Mouse (Mus musculus) C2C12 (cell line): ENCODE data around the gene Ggta1. TPM values are rescaled to one million over a fixed set of nuclear protein-coding genes. Genes with fewer than 3 reads are reported as not detected.
A peak's percentile ranks its signal among the peaks of the same experiment; 100 is the strongest.

Experiments used
- H3K27me3 ChIP-seq: one replicate; pipeline ENCODE4 v1.6.1; 2011; ENCODE audit not compliant: control insufficient read depth, insufficient read depth, insufficient read length
- H3K36me3 ChIP-seq: one replicate; pipeline ENCODE4 v1.6.1; 2011; ENCODE audit not compliant: control insufficient read depth, insufficient read depth
- H3K4me3 ChIP-seq: one replicate; pipeline ENCODE4 v1.5.1; 2011; ENCODE audit warnings: mild to moderate bottlenecking, control low read depth; ENCODE audit not compliant: poor library complexity, insufficient read depth, severe bottlenecking
- H3K79me2 ChIP-seq: one replicate; pipeline ENCODE4 v1.6.1; 2011; ENCODE audit not compliant: control insufficient read depth, insufficient read depth
- H3K79me3 ChIP-seq: one replicate; pipeline ENCODE4 v1.6.1; 2011; ENCODE audit warnings: low read depth, control low read depth
- H3ac ChIP-seq: one replicate; pipeline ENCODE3; 2011; ENCODE audit warnings: low read depth; ENCODE audit not compliant: control insufficient read depth, insufficient read length
- CEBPB ChIP-seq: IDR thresholded peaks from one replicate; pipeline ENCODE4 v1.6.1; 2011; ENCODE audit warnings: low read depth, mild to moderate bottlenecking, control low read depth, moderate library complexity
- CTCF ChIP-seq: IDR thresholded peaks from one replicate; pipeline ENCODE4 v1.5.1; 2011; ENCODE audit not compliant: control insufficient read depth, insufficient read depth, insufficient read length
- FOSL1 ChIP-seq: IDR thresholded peaks from one replicate; pipeline ENCODE4 v1.8.0; 2011; ENCODE audit warnings: mild to moderate bottlenecking, low read length; ENCODE audit not compliant: poor library complexity, insufficient read depth, severe bottlenecking
- MAX ChIP-seq: IDR thresholded peaks from one replicate; pipeline ENCODE4 v1.6.1; 2011; ENCODE audit warnings: mild to moderate bottlenecking, control low read depth
- MYOD1 ChIP-seq: IDR thresholded peaks from one replicate; pipeline ENCODE4 v1.6.1; 2011; ENCODE audit warnings: low read depth; ENCODE audit not compliant: control insufficient read depth, insufficient read length
- MYOG ChIP-seq: IDR thresholded peaks from one replicate; pipeline ENCODE4 v1.6.1; 2011; ENCODE audit not compliant: control insufficient read depth, insufficient read length; ENCODE audit errors: extremely low read depth
- USF1 ChIP-seq: IDR thresholded peaks from one replicate; pipeline ENCODE4 v1.6.1; 2011; ENCODE audit warnings: low read depth, mild to moderate bottlenecking, control low read depth, moderate library complexity
- polyA plus RNA-seq: library from polyadenylated mRNA; unstranded; fragments of >200 nt; fragmentation: generic; extraction: Trizol; gene quantifications from one replicate; pipeline ENCODE4 v1.2.1, GENCODE M21; 2012; ENCODE audit warnings: missing spikeins

Ggta1 gene
- polyA plus RNA-seq, 1 experiment: 7.1 TPM

GRCm38 (mm10) chr2:35495486-35496278, 32.7 kb upstream of the Ggta1 start:
- Histone ChIP-seq H3K27me3 (no peaks in the 10 kb centered on the region), H3K4me3 (no peak overlapping the region), H3K79me2 (no peaks in the 10 kb centered on the region), H3ac (no peak overlapping the region), H3K36me3 (no peaks in the 10 kb centered on the region), H3K79me3 (no peaks in the 10 kb centered on the region)
- TF ChIP-seq CEBPB (peak; percentile 14), USF1 (peak; percentile 47), MYOG (no peak), MYOD1 (no peak)

DNA sequence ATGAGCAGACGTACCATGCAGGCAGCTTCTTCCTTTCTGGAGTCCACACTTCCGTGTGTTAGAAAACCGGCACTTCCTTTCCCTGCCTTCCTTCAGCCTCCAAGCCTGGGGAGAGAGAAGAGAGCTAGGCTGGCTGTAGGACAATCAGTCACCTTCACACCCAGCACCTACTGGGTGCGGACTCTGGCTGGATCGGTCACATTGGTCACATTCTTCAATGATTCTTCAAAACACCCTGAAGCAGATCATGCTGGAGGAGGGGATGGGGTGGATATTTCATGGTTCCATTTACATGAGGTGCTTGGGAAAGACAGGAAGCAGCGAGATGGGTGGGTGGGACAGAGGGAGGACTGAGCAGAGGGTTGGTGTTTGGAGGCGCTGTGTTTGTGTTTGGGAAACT, 30.5 kb upstream of the Ggta1 start:
- H3K79me3 ChIP-seq: no peaks in the 10 kb centered on the region
- H3K36me3 ChIP-seq: no peaks in the 10 kb centered on the region
- H3K4me3 ChIP-seq: no peak overlapping the region
- TF ChIP-seq CEBPB: no peak
- TF ChIP-seq USF1: no peak
- no peak for TF ChIP-seq MAX
- no peak for TF ChIP-seq MYOG
- TF ChIP-seq CTCF: no peak
- no peak for TF ChIP-seq MYOD1
- no peak for TF ChIP-seq FOSL1
- H3K79me2 ChIP-seq: no peaks in the 10 kb centered on the region
- no peaks in the 10 kb centered on the region for H3K27me3 ChIP-seq
- no peak overlapping the region for H3ac ChIP-seq

DNA sequence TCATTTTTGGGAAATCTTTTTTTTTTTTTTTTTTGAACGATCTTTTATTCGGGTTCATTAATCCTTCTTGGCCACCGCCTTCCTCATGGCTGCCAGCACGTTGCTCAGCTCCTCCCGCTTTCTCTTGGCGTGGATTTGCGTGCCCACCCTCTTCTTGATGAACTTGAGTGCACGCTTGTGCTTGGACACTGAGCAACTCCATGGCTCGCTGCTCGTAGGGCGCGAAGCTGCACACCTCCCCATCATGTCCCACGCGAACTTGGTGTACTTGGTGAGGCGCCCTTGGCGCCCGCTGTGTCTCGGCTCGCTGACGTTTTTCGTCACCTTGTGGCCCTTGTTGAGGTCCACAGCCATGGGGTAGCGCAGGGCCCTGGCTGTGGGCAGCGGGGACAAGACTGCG, 28.1 kb upstream of the Ggta1 start:
- no peaks in the 10 kb centered on the region for H3K27me3 ChIP-seq

DNA sequence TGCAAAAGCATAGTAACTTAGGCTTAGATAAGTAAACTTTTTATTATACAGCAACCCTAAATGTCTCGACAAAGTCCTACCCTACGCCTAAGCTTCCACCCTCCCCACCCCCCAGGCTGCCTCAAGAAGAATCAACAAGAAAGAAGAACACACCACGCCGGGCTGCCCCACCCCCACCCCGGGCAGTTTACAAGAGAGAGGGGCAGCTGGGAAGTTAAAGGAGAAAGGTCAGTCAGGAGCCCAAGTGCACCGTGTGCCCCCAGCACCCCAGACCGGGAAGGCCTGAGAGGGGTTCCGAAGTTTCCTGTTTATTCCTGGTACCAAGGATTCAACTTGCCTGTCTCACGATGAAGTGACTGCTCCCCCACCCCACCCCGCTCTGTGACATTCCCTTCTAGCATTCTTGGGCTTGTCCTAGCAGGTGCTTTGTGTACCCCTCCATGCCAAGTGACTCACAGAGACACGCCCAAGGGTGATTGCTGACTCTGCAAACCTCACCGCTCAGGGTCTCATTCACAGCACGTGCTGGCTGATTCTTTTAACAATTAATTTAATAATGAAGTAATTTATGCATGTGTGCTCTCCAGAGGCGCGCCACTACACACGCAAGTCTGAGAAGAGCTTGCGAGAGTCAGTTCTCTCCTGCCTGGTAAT, 27.6 kb upstream of the Ggta1 start:
- Histone ChIP-seq H3K79me2 (no peaks in the 10 kb centered on the region), H3K36me3 (no peaks in the 10 kb centered on the region), H3K79me3 (no peaks in the 10 kb centered on the region), H3ac (no peak overlapping the region), H3K27me3 (no peaks in the 10 kb centered on the region), H3K4me3 (no peak overlapping the region)
- no peak for TF ChIP-seq CEBPB
- TF ChIP-seq MAX: no peak
- TF ChIP-seq FOSL1: no peak
- TF ChIP-seq MYOG: no peak
- no peak for TF ChIP-seq CTCF
- TF ChIP-seq USF1: no peak
- TF ChIP-seq MYOD1: no peak

More for the DNA sequence above, 28.1 kb upstream of the Ggta1 start:
- no peak overlapping the region for H3K4me3 ChIP-seq
- TF ChIP-seq MYOG (no peak), CEBPB (no peak), USF1 (no peak), FOSL1 (no peak), MYOD1 (no peak), MAX (no peak), CTCF (no peak)
- H3K79me3 ChIP-seq: no peaks in the 10 kb centered on the region
- no peaks in the 10 kb centered on the region for H3K79me2 ChIP-seq
- H3ac ChIP-seq: no peak overlapping the region
- H3K36me3 ChIP-seq: no peaks in the 10 kb centered on the region

GRCm38 (mm10) chr2:35487700-35488099, 24.7 kb upstream of the Ggta1 start:
- Histone ChIP-seq H3K79me2 (no peaks in the 10 kb centered on the region), H3K27me3 (no peaks in the 10 kb centered on the region), H3ac (no peak overlapping the region), H3K4me3 (no peak overlapping the region), H3K79me3 (no peaks in the 10 kb centered on the region), H3K36me3 (no peaks in the 10 kb centered on the region)
- TF ChIP-seq USF1: no peak
- no peak for TF ChIP-seq MAX
- no peak for TF ChIP-seq MYOG
- TF ChIP-seq CEBPB: no peak
- TF ChIP-seq CTCF: no peak
- TF ChIP-seq FOSL1: no peak
- TF ChIP-seq MYOD1: no peak
